Mouse (Mus musculus) retina, postnatal 7 days (tissue): ENCODE measurements around the gene Gm12789.
A peak's percentile ranks its signal among the peaks of the same experiment; 100 is the strongest.
"Not testable (repeated sequence)": the region's sequence is repeated elsewhere in the genome, so short reads cannot be mapped to it uniquely, and the experiment has no call there.

Experiments used
- DNase-seq: peaks from one replicate; pipeline ENCODE4 v3.0.0-alpha.2; 2012; ENCODE audit warnings: low read depth, low spot score

Gene Gm12789

GRCm38 (mm10) chr4:101986326-101986725, at the start of gene Gm12789:
Gene Gm12789 (plus strand): TSS chr4:101986626.
- DNase-seq, result not testable (repeated sequence)

DNA sequence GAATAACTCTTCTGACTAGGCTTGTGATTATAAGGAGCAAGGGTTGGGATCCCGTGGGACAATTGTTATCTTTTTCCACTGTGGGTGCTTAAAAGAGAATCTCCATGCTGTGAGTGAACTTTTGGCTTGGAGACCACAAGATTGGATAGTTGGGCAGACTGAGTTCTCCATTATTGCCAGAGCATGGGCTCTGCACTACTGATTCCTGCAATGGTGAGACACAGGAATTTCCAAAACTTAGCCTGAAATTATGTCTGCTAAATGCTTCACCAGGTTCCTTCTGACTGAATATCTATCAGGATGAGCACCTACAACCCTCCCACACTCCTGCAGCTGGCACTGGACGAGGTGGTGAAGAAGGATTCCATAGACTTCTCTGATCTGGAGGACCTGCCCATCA, 46.3 kb upstream of the Gm12789 start, which contains the start of gene Gm12794:
TSS of gene Gm12794 (plus strand) at position 301 of the 400 bp plus-strand sequence.
- DNase-seq, result not testable (repeated sequence)

DNA sequence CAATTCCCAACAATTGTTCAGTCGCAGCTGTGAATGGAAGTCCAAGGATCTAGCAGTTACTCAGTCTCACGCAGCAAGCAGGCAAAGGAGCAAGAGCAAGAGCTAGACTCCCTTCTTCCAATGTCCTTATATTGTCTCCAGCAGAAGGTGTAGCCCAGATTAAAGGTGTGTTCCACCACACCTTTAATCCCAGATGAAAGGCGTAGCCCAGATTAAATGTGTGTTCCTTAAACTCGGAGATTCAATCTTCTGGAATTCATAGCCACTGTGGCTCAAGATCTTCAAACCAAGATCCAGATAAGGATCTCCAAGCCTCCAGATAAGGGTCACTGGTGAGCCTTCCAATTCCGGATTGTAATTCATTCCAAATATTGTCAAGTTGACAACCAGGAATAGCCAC, 5.5 kb upstream of the Gm12789 start, which contains the start of gene Gm12790:
TSS of gene Gm12790 (minus strand) at position 101 of the 400 bp plus-strand sequence.
- not testable (repeated sequence) for DNase-seq

- no peak for DNase-seq
Observed at GRCm38 (mm10) chr4:101985678-101986077, 748 bp upstream of the Gm12789 start.

- no peak for DNase-seq
Observed at GRCm38 (mm10) chr4:101997426-101997825, 11.0 kb downstream of the Gm12789 start.

GRCm38 (mm10) chr4:101998267-101998922, 12.0 kb downstream of the Gm12789 start:
- DNase-seq, result peak; percentile 74

GRCm38 (mm10) chr4:102026619-102027018, 40.2 kb downstream of the Gm12789 start:
- no peak for DNase-seq
